ENCODE assay signal across 9 mouse cellular contexts in genomic region chr14:18377944-18378575, GRCm38 (mm10). TPM values are rescaled to one million over a fixed set of nuclear protein-coding genes. Genes with fewer than 3 reads are reported as not detected.
DNase-seq lines count a peak whose midpoint lies in the region; ATAC-seq and TF ChIP-seq lines count a peak whose summit lies in the region.
"Had no signal": no experiment of that assay in that cellular context is flagged by ENCODE, and none has a peak within 500 bp of the region (broad histone marks: within the 10 kb centered on the region; RNA-seq: fewer than 3 reads in every experiment).

No protein-coding gene starts in this region.

- 53% methylated on average over 8 of the region's 8 CpGs for WGBS in lung, postnatal 0 days
- WGBS in intestine, embryonic 16.5 days = 47% methylated on average over 8 of the region's 8 CpGs
- WGBS in olfactory bulb, adult 2 months = 27% methylated on average over 8 of the region's 8 CpGs

- TF ChIP-seq POLR2A in embryonic fibroblast, embryonic 13.5 days (IDR thresholded peaks at IDR 0.05; ENCODE audit: low read depth, low read length) = no peak
- no peak for TF ChIP-seq POLR2A in olfactory bulb, adult 2 months (IDR thresholded peaks at IDR 0.05; ENCODE audit: insufficient read depth, low read depth, low read length)

- H3K36me3 ChIP-seq in lung, postnatal 0 days (ENCODE audit: insufficient read depth, low read length) = no peaks in the 10 kb centered on the region
- no peaks in the 10 kb centered on the region for H3K36me3 ChIP-seq in intestine, embryonic 16.5 days (ENCODE audit: control insufficient read depth, insufficient read depth, low read length)
- H3K36me3 ChIP-seq: neural tube, embryonic 12.5 days had no signal

- no peak overlapping the region for H3K4me2 ChIP-seq in lung, postnatal 0 days (replicated peaks; ENCODE audit: low read depth, low read length)
- H3K4me2 ChIP-seq in intestine, embryonic 16.5 days (ENCODE audit: low read depth, low read length) = no peak overlapping the region
- H3K4me2 ChIP-seq: neural tube, embryonic 12.5 days had no signal

- no peak overlapping the region for H3K4me3 ChIP-seq in lung, postnatal 0 days (ENCODE audit: low read depth, low read length)
- H3K4me3 ChIP-seq in embryonic fibroblast, embryonic 13.5 days (ENCODE audit: insufficient read depth, low read length) = no peak overlapping the region
- no peak overlapping the region for H3K4me3 ChIP-seq in intestine, embryonic 16.5 days (ENCODE audit: low read length)
- H3K4me3 ChIP-seq in olfactory bulb, adult 2 months (ENCODE audit: insufficient read depth, low read depth, low read length) = no peak overlapping the region
- H3K4me3 ChIP-seq: neural tube, embryonic 12.5 days had no signal

- ATAC-seq in lung, postnatal 0 days = no peak; the same call in 1 of the 2 replicates
- peak; percentile 46; the same call in 1 of the 2 replicates for ATAC-seq in intestine, embryonic 16.5 days
- no peak for ATAC-seq in megakaryocyte-erythroid progenitor cell, adult 5-6 weeks (replicated peaks; ENCODE audit: low FRiP score, low TSS enrichment, poor library complexity, severe bottlenecking)

- TF ChIP-seq CTCF in lung, postnatal 0 days (IDR thresholded peaks at IDR 0.05) = peak; percentile 59
- TF ChIP-seq CTCF in embryonic fibroblast, embryonic 13.5 days (IDR thresholded peaks at IDR 0.05; ENCODE audit: borderline replicate concordance, insufficient read depth, low read length) = peak; percentile 61; the same call in 1 of the 2 replicates
- peak; percentile 35; the same call in 1 of the 2 replicates for TF ChIP-seq CTCF in olfactory bulb, adult 2 months (IDR thresholded peaks at IDR 0.05; ENCODE audit: insufficient read depth, low read depth, low read length)

- H3K9me3 ChIP-seq in lung, postnatal 0 days (ENCODE audit: low read length) = no peaks in the 10 kb centered on the region
- no peaks in the 10 kb centered on the region for H3K9me3 ChIP-seq in intestine, embryonic 16.5 days (ENCODE audit: control insufficient read depth, low read length)
- H3K9me3 ChIP-seq: neural tube, embryonic 12.5 days had no signal

- no peaks in the 10 kb centered on the region for H3K27me3 ChIP-seq in lung, postnatal 0 days (replicated peaks; ENCODE audit: insufficient read depth, low read length)
- H3K27me3 ChIP-seq in intestine, embryonic 16.5 days (replicated peaks; ENCODE audit: control insufficient read depth, insufficient read depth, low read length) = no peaks in the 10 kb centered on the region
- H3K27me3 ChIP-seq: neural tube, embryonic 12.5 days had no signal

- DNase-seq in lung, postnatal 0 days (ENCODE audit: low spot score) = no peak
- no peak for DNase-seq in lung, postnatal 4 days
- DNase-seq in lung, postnatal 10 days = no peak
- DNase-seq in kidney, postnatal 14 days = no peak

- TF ChIP-seq EP300 in lung, postnatal 0 days (IDR thresholded peaks at IDR 0.05) = no peak

- H3K9ac ChIP-seq in lung, postnatal 0 days (replicated peaks; ENCODE audit: low read depth) = no peak overlapping the region
- no peak overlapping the region for H3K9ac ChIP-seq in intestine, embryonic 16.5 days (ENCODE audit: low read depth, low read length)
- H3K9ac ChIP-seq: neural tube, embryonic 12.5 days had no signal

- H3K27ac ChIP-seq in lung, postnatal 0 days (ENCODE audit: low read length) = no peak overlapping the region
- no peak overlapping the region for H3K27ac ChIP-seq in embryonic fibroblast, embryonic 13.5 days (ENCODE audit: insufficient read depth, low read length)
- H3K27ac ChIP-seq in intestine, embryonic 16.5 days (ENCODE audit: low read length) = no peak overlapping the region
- no peak overlapping the region for H3K27ac ChIP-seq in olfactory bulb, adult 2 months (ENCODE audit: insufficient read depth, low read depth, low read length)
- H3K27ac ChIP-seq: neural tube, embryonic 12.5 days had no signal

- H3K4me1 ChIP-seq in lung, postnatal 0 days (ENCODE audit: insufficient read depth, low read depth, low read length) = no peaks in the 10 kb centered on the region
- no peaks in the 10 kb centered on the region for H3K4me1 ChIP-seq in embryonic fibroblast, embryonic 13.5 days (ENCODE audit: control insufficient read depth, insufficient read depth, low read length)
- H3K4me1 ChIP-seq in intestine, embryonic 16.5 days (ENCODE audit: control insufficient read depth, insufficient read depth, low read length) = no peaks in the 10 kb centered on the region
- H3K4me1 ChIP-seq in olfactory bulb, adult 2 months (ENCODE audit: control insufficient read depth, insufficient read depth, low read length) = peaks cover 3% of the 10 kb centered on the region; the same call in 1 of the 2 replicates

RNA-seq across cellular contexts. Expression of gene Ube2e1, which starts 46.4 kb away (rescaled TPM):
- 83.7 and 96.6 TPM in 2 replicates for polyA plus RNA-seq in lung, postnatal 0 days (2015; fragmentation: Nextera tagmentation; extraction: Ambion mirVana)
- polyA plus RNA-seq in embryonic fibroblast, embryonic 13.5 days (2011; ENCODE audit: insufficient read length, low read depth, missing spikeins) = 99.1 and 106 TPM in 2 replicates
- polyA plus RNA-seq in intestine, embryonic 16.5 days (2015; fragmentation: Nextera tagmentation; extraction: Ambion mirVana) = 107 and 113 TPM in 2 replicates
- not detected in 2 replicates for polyA plus RNA-seq in olfactory bulb, adult 2 months (2012; ENCODE audit: insufficient read depth, insufficient read length, low replicate concordance, missing spikeins)
- 85.8 and 104 TPM in 2 replicates for total RNA-seq in megakaryocyte-erythroid progenitor cell, adult 5-6 weeks (2014; fragmentation: Nextera tagmentation)
- total RNA-seq in megakaryocyte-erythroid progenitor cell, adult 5-6 weeks (2017) = 55.6 and 69.5 TPM in 2 replicates
